Mouse (Mus musculus) kidney, adult 9 months (tissue): ENCODE measurements around the gene Plrg1.

Experiments used
- DNase-seq: peaks from one replicate; pipeline ENCODE4 v3.0.0; 2022

Plrg1 gene

GRCm38 (mm10) chr3:83053126-83053525, 2.2 kb upstream of the Plrg1 start:
- DNase-seq: no peak

DNA sequence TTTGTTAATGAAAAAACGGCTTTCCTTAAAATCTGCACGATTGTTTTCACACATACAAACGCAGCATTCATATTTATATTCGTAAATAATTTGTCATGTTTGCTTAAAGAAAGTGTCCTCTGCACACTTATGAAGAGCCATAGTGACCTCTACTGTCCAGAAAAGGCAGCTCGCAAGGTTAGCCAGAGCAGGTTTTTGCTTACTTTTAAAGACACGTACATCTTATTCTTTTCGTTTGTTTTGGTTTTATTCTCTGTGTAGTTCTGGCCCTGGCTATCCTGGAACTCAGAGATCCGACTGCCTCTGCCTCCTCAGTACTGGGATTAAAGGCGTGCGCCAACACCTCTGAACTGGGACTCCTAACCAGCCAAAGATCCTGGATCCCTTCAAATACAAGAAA, 1.6 kb upstream of the Plrg1 start:
- peak; percentile 59 for DNase-seq

DNA sequence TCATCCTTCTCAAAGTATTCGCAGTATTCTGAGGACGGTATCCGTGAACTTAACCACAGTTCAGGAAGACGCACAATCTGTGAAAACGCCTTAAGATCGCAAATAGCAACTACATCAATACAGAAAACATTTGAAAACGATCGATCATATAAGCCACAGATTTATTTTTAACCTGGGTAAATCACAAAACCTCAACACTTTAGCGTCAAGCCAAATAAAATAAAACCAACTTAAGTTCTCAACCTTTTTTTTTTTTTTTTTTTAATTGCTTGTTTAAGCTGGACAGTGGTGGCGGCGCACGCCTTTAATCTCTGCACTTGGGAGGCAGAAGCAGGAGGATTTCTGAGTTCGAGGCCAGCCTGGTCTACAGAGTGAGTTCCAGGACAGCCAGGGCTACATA, 563 bp upstream of the Plrg1 start:
- DNase-seq: no peak

DNA sequence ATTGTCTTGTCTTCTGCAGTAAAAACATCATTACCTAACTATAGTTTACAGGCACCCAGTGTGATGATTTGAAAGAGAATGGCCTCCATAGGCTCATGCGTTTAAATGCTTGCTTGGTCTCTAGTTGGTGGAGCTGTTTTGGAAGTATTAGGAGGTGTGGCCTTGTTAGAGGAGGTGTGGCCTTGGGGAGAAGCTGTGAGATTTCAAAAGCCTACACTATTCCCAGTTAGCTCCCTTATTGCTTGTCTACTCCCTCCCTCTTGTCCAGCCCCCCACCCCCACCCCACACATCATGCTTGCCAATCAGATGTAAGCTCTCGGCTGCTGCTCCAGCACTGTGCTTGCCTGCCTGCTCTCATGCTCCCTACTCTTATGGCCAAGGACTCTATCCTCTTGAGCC, 1.7 kb downstream of the Plrg1 start:
- DNase-seq: no peak

DNA sequence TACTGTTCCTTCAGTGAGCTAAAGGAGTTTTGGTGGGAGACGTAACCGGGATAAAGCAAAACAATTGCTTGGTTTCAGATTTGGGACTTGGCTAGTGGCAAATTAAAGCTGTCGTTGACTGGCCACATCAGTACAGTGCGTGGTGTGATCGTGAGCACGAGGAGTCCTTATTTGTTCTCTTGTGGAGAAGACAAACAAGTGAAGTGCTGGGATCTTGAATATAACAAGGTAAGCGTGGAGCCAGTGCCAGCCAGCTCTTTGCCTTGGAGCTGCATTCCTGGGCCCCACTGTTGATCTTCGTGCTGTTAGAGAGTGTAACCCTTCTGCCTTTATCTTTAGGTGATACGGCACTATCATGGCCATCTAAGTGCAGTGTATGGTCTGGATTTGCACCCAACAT, 12.6 kb downstream of the Plrg1 start:
- no peak for DNase-seq

DNA sequence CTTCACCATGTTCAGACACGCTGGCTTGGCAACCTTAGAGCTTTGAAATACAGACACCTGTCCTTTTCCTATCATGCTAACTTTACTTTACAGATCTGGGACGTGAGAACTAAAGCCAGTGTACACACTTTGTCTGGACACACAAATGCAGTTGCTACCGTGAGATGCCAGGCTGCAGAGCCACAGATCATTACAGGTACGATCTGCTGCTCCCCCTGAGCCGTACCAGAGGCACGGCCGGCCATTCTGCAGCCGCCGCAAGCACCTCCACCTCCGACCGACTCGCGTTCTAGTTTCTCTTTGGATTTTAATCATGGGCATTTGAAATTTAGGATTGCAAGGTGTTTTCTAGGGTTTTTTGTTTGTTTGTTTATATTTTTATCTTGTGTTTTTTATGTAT, 13.5 kb downstream of the Plrg1 start:
- DNase-seq: no peak

DNA sequence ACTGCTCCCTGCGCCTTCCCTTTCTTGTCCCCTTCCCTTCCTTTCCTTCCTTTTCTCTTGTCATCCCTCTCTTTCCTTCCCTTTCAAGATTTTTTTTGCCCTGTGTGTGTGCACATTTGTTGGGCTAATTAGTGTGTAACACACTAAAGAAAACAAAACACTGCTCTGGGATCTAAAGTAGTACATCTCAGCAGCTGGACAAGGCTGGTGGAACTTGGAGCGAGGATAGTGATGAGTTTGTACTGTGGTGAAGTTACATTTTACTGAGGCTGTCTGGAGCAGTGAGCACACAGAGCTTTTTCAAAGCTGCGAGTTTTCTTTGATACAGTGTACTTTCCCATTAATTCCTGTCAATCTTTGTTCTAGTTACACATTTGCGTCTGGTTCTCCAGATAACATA, 14.9 kb downstream of the Plrg1 start:
- no peak for DNase-seq

DNA sequence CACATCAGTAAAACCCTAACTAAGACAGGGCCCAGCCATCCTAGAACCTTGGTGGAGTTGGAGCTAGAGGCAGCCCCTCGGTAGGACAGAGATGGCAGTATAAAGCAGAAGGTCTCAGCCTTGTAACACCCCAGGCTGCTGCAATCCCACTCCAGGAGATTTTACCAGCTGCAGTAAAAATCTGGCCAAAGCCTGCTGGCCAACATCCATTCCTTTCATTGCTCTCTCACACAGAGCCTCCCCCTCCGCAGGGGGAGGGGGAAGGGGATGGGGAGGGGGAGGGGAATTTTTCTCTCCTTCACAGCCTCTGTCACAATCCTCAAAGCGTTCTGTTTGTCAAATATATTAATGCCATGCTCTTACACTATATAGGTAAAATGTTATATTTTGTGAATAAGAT, 21.2 kb downstream of the Plrg1 start:
- DNase-seq: no peak

DNA sequence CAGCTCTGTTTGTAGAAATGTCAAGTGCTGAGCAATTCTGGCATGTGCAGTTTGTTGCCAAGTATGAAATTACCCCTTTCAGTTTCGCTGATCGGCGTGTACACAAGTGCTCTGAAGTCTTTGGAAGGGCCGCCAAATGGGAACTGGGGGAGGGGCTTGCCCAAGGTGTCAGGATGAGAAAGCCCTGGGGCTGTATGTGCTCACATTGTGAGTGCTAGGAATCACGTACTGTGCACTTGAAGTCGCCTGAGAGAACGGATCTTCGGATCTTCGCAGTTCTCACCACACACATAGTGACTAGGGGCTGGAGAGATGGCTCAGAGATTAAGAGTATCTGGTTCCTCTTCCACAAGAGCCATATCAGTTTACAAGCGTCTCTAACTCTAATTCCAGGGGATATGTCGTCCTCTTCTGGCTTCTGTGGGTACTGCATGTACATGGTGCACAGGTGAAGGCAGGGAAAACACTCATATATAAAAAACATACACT, 25.3 kb downstream of the Plrg1 start:
- DNase-seq: peak; percentile 69

GRCm38 (mm10) chr3:83097586-83097985, 42.3 kb downstream of the Plrg1 start:
- DNase-seq: no peak

- no peak for DNase-seq
Measured at GRCm38 (mm10) chr3:83098546-83099034, 43.3 kb downstream of the Plrg1 start.

- no peak for DNase-seq
Measured at GRCm38 (mm10) chr3:83099139-83099538, 43.8 kb downstream of the Plrg1 start.

GRCm38 (mm10) chr3:83099651-83100050, 44.3 kb downstream of the Plrg1 start:
- DNase-seq: no peak

- DNase-seq: no peak
Measured at GRCm38 (mm10) chr3:83102286-83102685, 47.0 kb downstream of the Plrg1 start.

DNA sequence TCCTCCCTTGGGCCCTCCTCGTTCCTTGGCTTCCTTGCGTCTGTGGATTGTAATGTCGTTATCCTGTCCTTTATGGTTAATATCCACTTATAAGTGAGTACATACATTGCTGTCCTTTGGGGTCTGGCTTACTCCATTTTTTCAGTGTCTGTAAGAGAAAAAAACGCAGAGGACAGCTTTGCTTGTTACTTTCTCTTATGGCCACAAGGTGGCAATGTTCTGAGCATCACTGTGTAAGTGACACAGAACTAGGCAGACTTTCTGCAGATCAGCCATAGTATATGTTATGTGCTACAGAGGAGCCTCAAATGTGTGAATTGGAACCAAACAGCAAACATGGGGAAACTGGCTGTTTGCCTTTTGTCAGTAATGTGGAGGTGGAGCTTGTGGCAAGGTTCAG, 54.8 kb downstream of the Plrg1 start:
- DNase-seq: peak; percentile 21

DNA sequence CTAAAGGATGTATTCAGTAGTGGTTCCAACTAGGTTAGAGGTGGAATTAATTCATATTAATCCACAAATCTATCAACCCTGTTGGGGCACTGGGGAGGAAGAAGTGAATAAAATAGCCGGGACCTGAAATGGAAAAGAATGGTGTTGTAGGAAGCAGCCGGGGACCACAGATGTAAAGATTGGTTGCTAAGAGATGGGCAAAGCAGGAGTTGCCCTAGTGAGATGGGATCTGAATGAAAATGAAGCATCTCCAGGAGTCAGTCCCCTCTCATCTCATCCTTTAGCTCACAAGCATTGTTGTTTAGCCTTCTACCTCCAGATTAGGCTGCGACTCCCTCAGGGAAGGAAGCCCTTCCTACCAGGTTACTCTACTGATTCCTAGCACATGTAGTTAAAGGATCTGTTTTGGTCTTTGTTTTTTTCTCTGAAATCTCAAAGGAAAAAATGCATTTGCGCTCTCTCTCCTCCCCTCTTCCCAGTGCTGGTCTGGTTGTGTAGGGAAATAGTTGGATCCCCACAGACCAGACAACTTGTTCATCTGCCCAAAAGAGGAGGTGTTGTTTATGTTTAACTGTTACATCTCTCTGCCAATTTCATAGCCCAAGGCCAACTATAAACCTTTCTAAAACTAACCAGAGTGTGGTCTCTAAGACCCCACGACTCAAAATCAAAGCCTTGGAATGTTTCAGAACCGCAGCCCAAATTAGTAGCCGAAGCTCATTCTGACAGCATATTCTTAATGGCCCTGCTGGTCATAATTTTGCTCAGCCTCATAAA, 56.4 kb downstream of the Plrg1 start:
- no peak for DNase-seq

GRCm38 (mm10) chr3:83112869-83113268, 57.5 kb downstream of the Plrg1 start:
- DNase-seq: no peak

DNA sequence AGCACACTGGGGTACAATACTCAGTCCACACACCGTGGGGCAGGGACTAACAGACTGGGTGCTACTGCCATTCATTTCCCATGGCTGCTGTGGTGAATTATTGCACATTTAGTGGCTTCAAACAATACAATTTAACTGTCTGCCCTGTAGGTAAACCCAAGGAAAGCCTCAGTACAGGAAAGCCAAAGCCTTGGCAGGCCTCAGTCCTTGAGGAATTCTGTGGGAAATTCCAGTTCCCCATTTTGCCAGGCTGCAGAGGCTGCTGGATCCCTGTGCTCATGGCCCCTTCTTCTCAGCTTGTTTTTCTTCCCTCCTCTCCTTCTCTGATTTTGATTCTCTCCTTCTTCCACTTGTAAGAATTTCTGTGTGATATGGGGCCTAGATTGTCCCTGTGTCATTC, 59.6 kb downstream of the Plrg1 start:
- DNase-seq: no peak

GRCm38 (mm10) chr3:83117592-83117991, 62.3 kb downstream of the Plrg1 start:
- DNase-seq: no peak
